9 mouse cellular contexts compared by ENCODE assay signal in the genomic region with DNA sequence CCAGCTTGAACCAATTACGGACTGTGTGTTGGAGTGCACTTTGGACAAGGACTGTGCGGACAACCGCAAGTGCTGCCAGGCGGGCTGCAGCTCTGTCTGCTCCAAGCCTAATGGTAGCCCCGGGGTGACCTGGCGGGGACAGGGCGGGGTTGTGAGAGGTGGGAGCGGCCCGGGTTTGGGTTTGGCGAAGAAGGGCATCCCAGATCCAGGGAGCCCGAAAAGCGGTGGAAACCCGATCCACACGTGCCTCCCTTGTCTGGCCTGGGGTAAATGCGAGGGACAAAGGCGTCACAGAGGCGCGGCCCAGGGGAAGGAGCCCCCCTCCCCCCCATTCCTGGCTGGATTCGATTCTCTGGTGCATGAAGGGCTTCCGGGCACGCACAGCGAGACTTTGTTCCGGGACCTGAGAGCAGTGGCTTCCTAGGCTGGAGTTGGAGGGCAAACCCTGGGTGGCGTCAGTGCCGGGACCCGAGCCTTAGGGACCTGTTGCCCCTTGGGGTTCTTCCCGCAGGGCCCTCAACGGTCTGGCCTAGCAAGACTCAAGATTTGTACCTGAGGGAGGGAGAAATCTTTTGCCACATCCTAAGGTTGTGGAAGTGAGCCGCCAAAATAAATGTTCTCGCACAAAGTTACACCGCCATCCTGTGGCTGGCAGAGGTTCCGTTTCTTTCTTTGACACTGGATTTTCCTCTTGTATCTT. TPM values are rescaled to one million over a fixed set of nuclear protein-coding genes. Genes with fewer than 3 reads are reported as not detected.
DNase-seq lines count a peak whose midpoint lies in the region; ATAC-seq and TF ChIP-seq lines count a peak whose summit lies in the region.
"Had no signal": no experiment of that assay in that cellular context is flagged by ENCODE, and none has a peak within 500 bp of the region (broad histone marks: within the 10 kb centered on the region; RNA-seq: fewer than 3 reads in every experiment).

No protein-coding gene starts in this region.

- TF ChIP-seq CTCF in CH12.LX (conservative IDR thresholded peaks at IDR 0.05 in 1 of 2, IDR thresholded peaks at IDR 0.05 in 1 of 2; ENCODE audit: low read depth in 2 of 2, low read length in 2 of 2): peak in 1 of 2 experiments; percentile 63; a peak in 2 of 4 replicates
- peak; percentile 72 for TF ChIP-seq CTCF in lung, postnatal 0 days (IDR thresholded peaks at IDR 0.05)

- TF ChIP-seq RAD21 in CH12.LX (IDR thresholded peaks at IDR 0.05; ENCODE audit: low read depth, low read length): peak; percentile 61

- peaks cover 14% of the 10 kb centered on the region for H3K9me3 ChIP-seq in CH12.LX (replicated peaks; ENCODE audit: low read length)
- H3K9me3 ChIP-seq in lung, postnatal 0 days (ENCODE audit: low read length): no peaks in the 10 kb centered on the region

- H3K27me3 ChIP-seq in CH12.LX (replicated peaks): peaks cover 95% of the 10 kb centered on the region
- no peaks in the 10 kb centered on the region for H3K27me3 ChIP-seq in lung, postnatal 0 days (replicated peaks; ENCODE audit: insufficient read depth, low read length)

- ATAC-seq in lung, postnatal 0 days: peak; percentile 37

- H3K4me3 ChIP-seq in CH12.LX (replicated peaks in 1 of 3; ENCODE audit: low read depth in 2 of 3, low read length in 2 of 3, poor library complexity in 1 of 3): no peak overlapping the region
- H3K4me3 ChIP-seq in lung, postnatal 0 days (ENCODE audit: low read depth, low read length): peak overlapping the region; percentile 43

- H3K4me2 ChIP-seq in CH12.LX (ENCODE audit: insufficient read depth, low read depth, poor library complexity, severe bottlenecking): peak overlapping the region; percentile 1; the same call in 1 of the 2 replicates
- H3K4me2 ChIP-seq in lung, postnatal 0 days (replicated peaks; ENCODE audit: low read depth, low read length): peak overlapping the region; percentile 66

- no peak overlapping the region for H3K27ac ChIP-seq in CH12.LX (ENCODE audit: insufficient read depth, low read depth)
- H3K27ac ChIP-seq in lung, postnatal 0 days (ENCODE audit: low read length): peak overlapping the region; percentile 64

- dilution Hi-C loops in CH12.LX (cut with MboI; ENCODE audit: extremely low pct_ligation_motif_present, extremely low pct_unique_long_range_greater_than_20kb, low sequenced_read_pairs): no loop called here

- no peaks in the 10 kb centered on the region for H3K79me2 ChIP-seq in CH12.LX (replicated peaks; ENCODE audit: control insufficient read depth, extremely low read depth, insufficient read depth, poor library complexity, severe bottlenecking)

- no peak overlapping the region for H3K9ac ChIP-seq in CH12.LX (ENCODE audit: insufficient read depth, low read depth)
- peak overlapping the region; percentile 47 for H3K9ac ChIP-seq in lung, postnatal 0 days (replicated peaks; ENCODE audit: low read depth)

- no peaks in the 10 kb centered on the region for H3K36me3 ChIP-seq in CH12.LX (replicated peaks in 1 of 2; ENCODE audit: control insufficient read depth in 1 of 2, insufficient read depth in 1 of 2, low read length in 1 of 2)
- no peaks in the 10 kb centered on the region for H3K36me3 ChIP-seq in lung, postnatal 0 days (ENCODE audit: insufficient read depth, low read length)

- no peaks in the 10 kb centered on the region for H3K4me1 ChIP-seq in CH12.LX (ENCODE audit: control insufficient read depth in 1 of 2, insufficient read depth in 2 of 2)
- 0 out of 2 replicates have a peak, but pooled peaks cover 5% of the 10 kb centered on the region for H3K4me1 ChIP-seq in lung, postnatal 0 days (ENCODE audit: insufficient read depth, low read depth, low read length)

- WGBS in lung, postnatal 0 days: under 1% methylated on average over 30 of the region's 32 CpGs

- peak; percentile 19 to 60 for DNase-seq in adrenal gland, adult (ENCODE audit: inconsistent age in 2 of 2, low spot score in 1 of 2)
- DNase-seq in adrenal gland, postnatal 4 days (ENCODE audit: low spot score in 2 of 2): no peak
- no peak for DNase-seq in CH12.LX (ENCODE audit: extremely low read depth)
- peak; percentile 80 for DNase-seq in embryo, embryonic 10.5 days (ENCODE audit: low spot score)
- peak; percentile 25 to 46 for DNase-seq in heart, postnatal 10 days
- peak; percentile 60 to 71 for DNase-seq in kidney, postnatal 36 days
- DNase-seq in lung, postnatal 0 days (ENCODE audit: low spot score): peak; percentile 82
- DNase-seq in retina, embryonic 14.5 days (ENCODE audit: low spot score): peak; percentile 74

- no peak for TF ChIP-seq POLR2A in CH12.LX (IDR thresholded peaks at IDR 0.05; ENCODE audit: low read depth, low read length)

- in situ Hi-C loops in CH12.LX (cut with MboI; ENCODE audit: low pct_ligation_motif_present, low pct_unique_long_range_greater_than_20kb, low sequenced_read_pairs): no loop called here

- TF ChIP-seq EP300 in CH12.LX (IDR thresholded peaks at IDR 0.05; ENCODE audit: low read length): no peak
- TF ChIP-seq EP300 in lung, postnatal 0 days (IDR thresholded peaks at IDR 0.05): no peak

- intact Hi-C loops in heart, postnatal 10 days (cut with DNase I): no loop called here

TF ChIP-seq in CH12.LX, 34 proteins besides CTCF, POLR2A, EP300 and RAD21:
- TF ChIP-seq SMC3 (IDR thresholded peaks at IDR 0.05; ENCODE audit: low read depth, low read length) (peak; percentile 44; the same call in 1 of the 2 replicates), JUND (conservative IDR thresholded peaks at IDR 0.05; ENCODE audit: low read depth, low read length) (no peak)

RNA-seq across cellular contexts. Expression of gene Wfdc2, which starts 1.3 kb away (rescaled TPM):
- 10 to 100 TPM in 1 of 2 experiments, 1 to 10 TPM in 1; 1.9 to 49.1 TPM for total RNA-seq in adrenal gland, postnatal 4 days (2021)
- total RNA-seq in CH12.LX (2012; rRNA removed) (not detected in 2 replicates), CH12.LX (2014; rRNA removed) (not detected in 2 replicates)
- polyA plus RNA-seq in CH12.LX (2012; ENCODE audit: insufficient read length, low read depth): not detected in 2 replicates
- 1 to 10 TPM in 1 of 2 experiments, under 1 TPM in 1; 0.84 to 1.0 TPM for total RNA-seq in heart, postnatal 10 days (2021)
- 1,345 and 1,354 TPM in 2 replicates for polyA plus RNA-seq in lung, postnatal 0 days (2015; fragmentation: Nextera tagmentation; extraction: Ambion mirVana)

RNA-seq across cellular contexts. Expression of gene Spint3, which starts 9.8 kb away (rescaled TPM):
- total RNA-seq in adrenal gland, postnatal 4 days (2021): not detected
- total RNA-seq in CH12.LX (2012; rRNA removed): not detected in 2 replicates
- not detected in 2 replicates for total RNA-seq in CH12.LX (2014; rRNA removed)
- polyA plus RNA-seq in CH12.LX (2012; ENCODE audit: insufficient read length, low read depth): not detected in 2 replicates
- total RNA-seq in heart, postnatal 10 days (2021): not detected
- polyA plus RNA-seq in lung, postnatal 0 days (2015; fragmentation: Nextera tagmentation; extraction: Ambion mirVana): not detected in 2 replicates
- total RNA-seq: left cerebral cortex, adult 8-10 months had no signal

RNA-seq across cellular contexts. Expression of gene Wfdc6a, which starts 21.8 kb away (rescaled TPM):
- total RNA-seq in adrenal gland, postnatal 4 days (2021): 1 to 10 TPM in 1 of 2 experiments, under 1 TPM in 1; 0.48 to 1.2 TPM
- total RNA-seq in CH12.LX (2012; rRNA removed) (not detected in 2 replicates), CH12.LX (2014; rRNA removed) (not detected in 2 replicates)
- not detected in 2 replicates for polyA plus RNA-seq in CH12.LX (2012; ENCODE audit: insufficient read length, low read depth)
- total RNA-seq in heart, postnatal 10 days (2021): not detected
- 0.93 and 1.0 TPM in 2 replicates for polyA plus RNA-seq in lung, postnatal 0 days (2015; fragmentation: Nextera tagmentation; extraction: Ambion mirVana)
- total RNA-seq: left cerebral cortex, adult 8-10 months had no signal

RNA-seq across cellular contexts. Expression of gene Eppin, which starts 29.9 kb away (rescaled TPM):
- total RNA-seq in adrenal gland, postnatal 4 days (2021): not detected
- total RNA-seq in CH12.LX (2012; rRNA removed): not detected in 2 replicates
- total RNA-seq in CH12.LX (2014; rRNA removed): not detected in 2 replicates
- polyA plus RNA-seq in CH12.LX (2012; ENCODE audit: insufficient read length, low read depth): not detected in 2 replicates
- total RNA-seq in heart, postnatal 10 days (2021): not detected
- not detected in 2 replicates for polyA plus RNA-seq in lung, postnatal 0 days (2015; fragmentation: Nextera tagmentation; extraction: Ambion mirVana)
- total RNA-seq: left cerebral cortex, adult 8-10 months had no signal

RNA-seq across cellular contexts. Expression of gene Wfdc6b, which starts 49.8 kb away (rescaled TPM):
- total RNA-seq in adrenal gland, postnatal 4 days (2021): not detected
- total RNA-seq in CH12.LX (2012; rRNA removed): not detected in 2 replicates
- not detected in 2 replicates for total RNA-seq in CH12.LX (2014; rRNA removed)
- not detected in 2 replicates for polyA plus RNA-seq in CH12.LX (2012; ENCODE audit: insufficient read length, low read depth)
- total RNA-seq in heart, postnatal 10 days (2021): not detected
- 0.90 and 1.3 TPM in 2 replicates for polyA plus RNA-seq in lung, postnatal 0 days (2015; fragmentation: Nextera tagmentation; extraction: Ambion mirVana)
- total RNA-seq: left cerebral cortex, adult 8-10 months had no signal

Comparison
In these comparisons a context has a peak if more than half of its experiments do, and no peak if none do; other contexts are left out.
1. DNase-seq: peak in adrenal gland, adult (2 of 2), embryo, embryonic 10.5 days (single experiment), heart, postnatal 10 days (2 of 2), kidney, postnatal 36 days (2 of 2), lung, postnatal 0 days (single experiment) and retina, embryonic 14.5 days (single experiment); none in adrenal gland, postnatal 4 days (0 of 2) and CH12.LX (single experiment).